Mouse (Mus musculus): ENCODE measurements around the gene Fam193b. TPM values are rescaled to one million over a fixed set of nuclear protein-coding genes. Genes with fewer than 3 reads are reported as not detected.

Fam193b gene
- polyA plus RNA-seq, 1 experiment from 2014 or later = 7.9 TPM

DNA sequence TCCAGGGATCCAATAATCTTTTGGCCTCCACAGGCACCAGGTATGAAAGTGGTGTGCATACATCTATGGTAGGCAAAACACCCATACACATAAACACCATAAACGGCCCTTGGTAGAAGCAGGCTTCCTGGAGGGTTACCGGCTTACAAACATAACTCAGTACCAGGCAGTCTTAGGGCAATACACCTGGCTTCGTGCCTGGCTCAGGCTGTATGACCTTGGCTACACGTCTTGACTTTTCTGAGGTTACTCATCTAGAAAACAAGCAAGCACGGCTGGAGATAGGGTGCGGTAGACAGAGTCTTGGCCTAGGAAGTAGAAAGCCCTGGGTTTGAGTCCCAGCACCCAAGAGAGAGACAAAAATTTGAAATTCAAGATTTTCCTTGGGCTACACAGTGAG, 74.3 kb downstream of the Fam193b start:
- Histone ChIP-seq H3K9ac (no peak overlapping the region), H3K36me3 (peaks cover 6% of the 10 kb centered on the region; the same call in 1 of the 2 replicates), H3K4me1 (replicated peaks) (peaks cover 7% of the 10 kb centered on the region), H3K4me2 (no peak overlapping the region), H3K9me3 (replicated peaks) (no peaks in the 10 kb centered on the region), H3K4me3 (replicated peaks) (no peak overlapping the region), H3K27me3 (peaks cover 45% of the 10 kb centered on the region), H3K27ac (no peak overlapping the region)
- 75% methylated on average over 6 of the region's 6 CpGs for WGBS (ENCODE audit: insufficient replicate concordance)
- ATAC-seq (ENCODE audit: low read depth) (no peak), DNase-seq (no peak)

GRCm38 (mm10) chr13:55495702-55496101, 75.2 kb downstream of the Fam193b start:
- Histone ChIP-seq H3K9ac (no peak overlapping the region), H3K27ac (no peak overlapping the region), H3K4me2 (no peak overlapping the region), H3K9me3 (replicated peaks) (no peaks in the 10 kb centered on the region), H3K4me3 (replicated peaks) (no peak overlapping the region), H3K27me3 (peaks cover 51% of the 10 kb centered on the region), H3K4me1 (replicated peaks) (peaks cover 7% of the 10 kb centered on the region), H3K36me3 (peaks cover 6% of the 10 kb centered on the region; the same call in 1 of the 2 replicates)
- ATAC-seq (ENCODE audit: low read depth) = no peak
- no peak for DNase-seq
- WGBS (ENCODE audit: insufficient replicate concordance) = 66% methylated on average over 4 of the region's 4 CpGs

GRCm38 (mm10) chr13:55494883-55495621, 75.9 kb downstream of the Fam193b start:
- Histone ChIP-seq H3K9me3 (replicated peaks) (no peaks in the 10 kb centered on the region), H3K27me3 (peaks cover 51% of the 10 kb centered on the region), H3K36me3 (peaks cover 6% of the 10 kb centered on the region; the same call in 1 of the 2 replicates), H3K4me1 (replicated peaks) (peaks cover 7% of the 10 kb centered on the region), H3K27ac (no peak overlapping the region), H3K4me2 (no peak overlapping the region), H3K9ac (no peak overlapping the region), H3K4me3 (replicated peaks) (no peak overlapping the region)
- DNase-seq = no peak
- 13% methylated on average over 18 of the region's 18 CpGs for WGBS (ENCODE audit: insufficient replicate concordance)
- no peak for ATAC-seq (ENCODE audit: low read depth)

GRCm38 (mm10) chr13:55494257-55494656, 76.7 kb downstream of the Fam193b start:
- Histone ChIP-seq H3K4me1 (replicated peaks) (peaks cover 7% of the 10 kb centered on the region), H3K4me2 (no peak overlapping the region), H3K36me3 (peaks cover 6% of the 10 kb centered on the region; the same call in 1 of the 2 replicates), H3K4me3 (replicated peaks) (no peak overlapping the region), H3K9ac (no peak overlapping the region), H3K27me3 (peaks cover 59% of the 10 kb centered on the region), H3K9me3 (replicated peaks) (no peaks in the 10 kb centered on the region), H3K27ac (no peak overlapping the region)
- 15% methylated on average over 2 of the region's 2 CpGs for WGBS (ENCODE audit: insufficient replicate concordance)
- no peak for DNase-seq
- ATAC-seq (ENCODE audit: low read depth) = no peak

Small RNA genes lying within 50 kb of the gene (microRNA-seq; reads per million reads assigned to microRNA genes)
- gene Mir6945 = 2.3 reads per million

Other genes with a start within 250 kb of the Fam193b start
- gene Rab24, start 249.2 kb downstream of the Fam193b start, polyA plus RNA-seq (2015; fragmentation: Nextera tagmentation; extraction: Ambion mirVana) = 38.0 and 45.0 TPM in 2 replicates
- 22.0 and 23.0 TPM in 2 replicates for gene Mxd3, start 241.3 kb downstream of the Fam193b start, polyA plus RNA-seq (2015; fragmentation: Nextera tagmentation; extraction: Ambion mirVana)
- 59.1 and 65.6 TPM in 2 replicates for gene Lman2, start 208.3 kb downstream of the Fam193b start, polyA plus RNA-seq (2015; fragmentation: Nextera tagmentation; extraction: Ambion mirVana)
- gene Rgs14, start 201.4 kb downstream of the Fam193b start, polyA plus RNA-seq (2015; fragmentation: Nextera tagmentation; extraction: Ambion mirVana) = 1.4 and 1.8 TPM in 2 replicates
- not detected in 2 replicates for gene Slc34a1, start 172.9 kb downstream of the Fam193b start, polyA plus RNA-seq (2015; fragmentation: Nextera tagmentation; extraction: Ambion mirVana)
- not detected in 2 replicates for gene Pfn3, start 155.9 kb downstream of the Fam193b start, polyA plus RNA-seq (2015; fragmentation: Nextera tagmentation; extraction: Ambion mirVana)
- 56.5 and 59.8 TPM in 2 replicates for gene F12, start 144.3 kb downstream of the Fam193b start, polyA plus RNA-seq (2015; fragmentation: Nextera tagmentation; extraction: Ambion mirVana)
- gene Grk6, start 126.0 kb downstream of the Fam193b start, polyA plus RNA-seq (2015; fragmentation: Nextera tagmentation; extraction: Ambion mirVana) = 23.7 and 25.2 TPM in 2 replicates
- gene Prr7, start 106.9 kb downstream of the Fam193b start, polyA plus RNA-seq (2015; fragmentation: Nextera tagmentation; extraction: Ambion mirVana) = not detected in 2 replicates
- 11.5 and 12.3 TPM in 2 replicates for gene Dbn1, start 83.0 kb downstream of the Fam193b start, polyA plus RNA-seq (2015; fragmentation: Nextera tagmentation; extraction: Ambion mirVana)
- 27.5 and 28.8 TPM in 2 replicates for gene Pdlim7, start 57.4 kb downstream of the Fam193b start, polyA plus RNA-seq (2015; fragmentation: Nextera tagmentation; extraction: Ambion mirVana)
- 3.4 and 3.8 TPM in 2 replicates for gene Dok3, start 41.8 kb downstream of the Fam193b start, polyA plus RNA-seq (2015; fragmentation: Nextera tagmentation; extraction: Ambion mirVana)
- gene Ddx41, start 34.5 kb downstream of the Fam193b start, polyA plus RNA-seq (2015; fragmentation: Nextera tagmentation; extraction: Ambion mirVana) = 31.7 and 32.8 TPM in 2 replicates
- gene Tmed9, start 2.6 kb upstream of the Fam193b start, polyA plus RNA-seq (2015; fragmentation: Nextera tagmentation; extraction: Ambion mirVana) = 65.0 and 72.6 TPM in 2 replicates
- 7.0 and 7.8 TPM in 2 replicates for gene B4galt7, start 28.8 kb upstream of the Fam193b start, polyA plus RNA-seq (2015; fragmentation: Nextera tagmentation; extraction: Ambion mirVana)
- 15.4 and 15.9 TPM in 2 replicates for gene Caml, start 51.9 kb upstream of the Fam193b start, polyA plus RNA-seq (2015; fragmentation: Nextera tagmentation; extraction: Ambion mirVana)
- 20.7 and 27.3 TPM in 2 replicates for gene Ddx46, start 63.9 kb upstream of the Fam193b start, polyA plus RNA-seq (2015; fragmentation: Nextera tagmentation; extraction: Ambion mirVana)
- gene B230219D22Rik, start 122.0 kb upstream of the Fam193b start, polyA plus RNA-seq (2015; fragmentation: Nextera tagmentation; extraction: Ambion mirVana) = 12.4 and 14.1 TPM in 2 replicates
- 30.9 and 37.5 TPM in 2 replicates for gene Txndc15, start 143.5 kb upstream of the Fam193b start, polyA plus RNA-seq (2015; fragmentation: Nextera tagmentation; extraction: Ambion mirVana)
- 40.9 and 45.3 TPM in 2 replicates for gene Pcbd2, start 156.2 kb upstream of the Fam193b start, polyA plus RNA-seq (2015; fragmentation: Nextera tagmentation; extraction: Ambion mirVana)
- gene Catsper3, start 213.4 kb upstream of the Fam193b start, polyA plus RNA-seq (2015; fragmentation: Nextera tagmentation; extraction: Ambion mirVana) = not detected in 2 replicates

All from liver, embryonic 13.5 days (tissue).